Mouse (Mus musculus) heart, postnatal 0 days (tissue): ENCODE measurements around the gene Bcr.

Experiments
- CTCF ChIP-seq: IDR thresholded peaks from 2 replicates; pipeline ENCODE4 v1.5.1; 2016; ENCODE audit warnings: antibody characterized with exemption, control low read depth, low read depth
- EP300 ChIP-seq: IDR thresholded peaks from 2 replicates; pipeline ENCODE4 v1.6.1; 2016; ENCODE audit warnings: antibody characterized with exemption, low read depth

DNA sequence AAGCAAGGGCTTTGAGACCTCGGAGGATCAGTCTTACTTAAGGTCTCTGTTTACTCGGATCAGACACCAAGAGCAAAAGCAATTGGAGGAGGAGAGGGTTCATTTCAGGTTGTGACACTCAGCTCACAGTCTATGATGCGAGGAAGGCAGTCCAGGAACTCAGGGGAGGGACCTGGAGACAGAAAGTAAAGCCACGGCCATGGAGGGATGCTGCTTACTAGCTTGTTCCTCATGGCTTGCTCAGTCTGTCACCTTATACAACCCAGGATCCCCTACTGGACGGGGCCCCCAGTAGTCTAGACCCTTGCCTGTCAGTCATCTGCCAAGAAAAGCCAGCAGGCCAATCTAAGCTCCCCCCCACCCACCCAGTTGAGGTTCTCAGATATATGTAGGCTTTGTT is 118.5 kb downstream of the Bcr start:
- TF ChIP-seq EP300: no peak
- TF ChIP-seq CTCF: no peak
